Mouse (Mus musculus) right cerebral cortex, postnatal 36 days (tissue): ENCODE measurements around the gene 2700097O09Rik.
"Not testable (repeated sequence)": the region's sequence is repeated elsewhere in the genome, so short reads cannot be mapped to it uniquely, and the experiment has no call there.

Source experiments
- DNase-seq, 2 experiments: peaks; one replicate each; pipeline ENCODE4 v3.0.0; 2022; ENCODE audit warnings: low spot score in 2 of 2, mixed read lengths in 1 of 2

2700097O09Rik gene

DNA sequence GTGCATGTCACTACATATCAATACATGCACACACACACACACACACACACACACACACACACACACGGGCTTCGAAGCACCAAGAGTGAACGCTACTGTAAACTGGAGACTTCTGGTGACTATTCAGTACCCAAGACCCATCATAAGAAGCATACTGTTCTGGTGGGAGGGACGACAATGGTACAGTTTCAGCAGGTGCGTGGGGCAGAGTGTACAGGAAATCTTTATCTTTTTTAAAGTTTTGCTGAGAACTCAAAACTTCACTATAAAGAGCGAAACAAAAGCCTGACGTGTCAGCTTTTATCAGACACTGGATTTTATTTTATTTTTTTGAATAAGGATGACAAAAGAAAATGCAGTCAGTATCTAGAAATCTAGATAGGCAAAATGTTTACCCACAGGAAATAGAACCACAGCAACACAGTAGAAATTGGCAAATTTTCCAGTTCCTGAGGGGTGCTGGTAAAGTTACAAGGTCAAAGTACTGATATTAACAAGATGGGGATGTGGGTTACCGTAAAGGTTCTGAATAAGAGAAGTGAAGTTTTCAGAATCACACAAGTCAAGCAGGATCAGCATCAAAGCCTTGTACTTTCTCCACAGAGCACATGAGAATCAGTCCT lies 30.1 kb downstream of the 2700097O09Rik start:
- no peak for DNase-seq

DNA sequence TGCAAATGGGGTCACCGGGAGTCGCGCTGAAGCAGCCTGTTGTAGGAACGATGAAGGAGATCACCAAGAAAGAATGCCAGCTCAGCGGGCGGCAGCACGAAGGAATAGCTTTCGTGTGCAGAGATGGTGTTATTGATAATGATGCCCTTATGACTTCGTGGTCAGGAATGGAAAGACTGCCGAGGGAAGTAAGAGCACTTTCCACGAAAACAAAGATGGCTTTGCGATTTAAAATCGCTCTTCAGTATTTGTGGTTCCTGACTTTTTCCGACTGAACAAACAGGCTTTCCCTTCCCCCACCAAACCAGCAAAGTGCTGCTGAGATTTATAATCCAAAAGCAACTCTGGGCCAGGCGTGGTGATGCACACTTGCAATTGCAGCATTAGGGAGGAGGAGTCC lies 38.9 kb downstream of the 2700097O09Rik start:
- no peak for DNase-seq

DNA sequence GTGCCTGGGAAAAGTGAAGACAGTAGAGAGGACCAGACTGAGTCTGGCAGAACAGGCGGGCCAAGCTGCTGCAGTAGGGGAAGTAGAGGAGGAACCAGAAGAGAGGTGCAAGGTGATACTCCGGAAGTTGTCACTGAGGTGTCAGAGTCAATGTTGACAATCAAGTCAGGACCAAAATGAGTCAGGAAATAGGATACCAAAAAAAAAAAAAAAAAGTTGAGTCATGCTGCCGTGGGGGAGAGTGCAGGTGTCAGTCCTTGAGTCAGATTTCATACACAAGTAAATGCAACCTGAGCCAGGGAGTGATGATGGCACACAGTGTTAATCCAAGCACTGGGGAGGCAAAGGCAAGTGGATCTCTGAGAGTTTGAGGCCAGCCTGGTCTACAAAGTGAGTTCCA lies 52.8 kb downstream of the 2700097O09Rik start:
- DNase-seq: no peak

DNA sequence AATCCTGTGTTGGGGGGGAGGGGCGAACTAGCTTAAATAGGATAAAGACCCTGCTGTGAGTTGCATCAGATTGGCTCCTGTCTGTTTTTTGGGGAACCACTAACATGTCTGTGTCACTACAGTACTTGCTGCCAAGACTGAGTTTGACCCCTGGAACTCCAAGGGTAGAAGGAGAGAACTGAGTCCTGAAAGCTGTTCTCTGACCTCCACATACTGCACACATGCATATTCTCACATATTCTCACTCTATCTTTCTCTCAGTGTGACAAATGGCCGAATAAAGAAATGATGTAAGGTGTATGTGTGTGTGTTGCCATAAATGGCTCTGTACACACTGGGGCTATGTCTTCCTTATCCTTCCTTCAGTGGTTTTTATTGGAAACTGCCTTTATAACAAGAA lies 56.6 kb downstream of the 2700097O09Rik start:
- no peak for DNase-seq

DNA sequence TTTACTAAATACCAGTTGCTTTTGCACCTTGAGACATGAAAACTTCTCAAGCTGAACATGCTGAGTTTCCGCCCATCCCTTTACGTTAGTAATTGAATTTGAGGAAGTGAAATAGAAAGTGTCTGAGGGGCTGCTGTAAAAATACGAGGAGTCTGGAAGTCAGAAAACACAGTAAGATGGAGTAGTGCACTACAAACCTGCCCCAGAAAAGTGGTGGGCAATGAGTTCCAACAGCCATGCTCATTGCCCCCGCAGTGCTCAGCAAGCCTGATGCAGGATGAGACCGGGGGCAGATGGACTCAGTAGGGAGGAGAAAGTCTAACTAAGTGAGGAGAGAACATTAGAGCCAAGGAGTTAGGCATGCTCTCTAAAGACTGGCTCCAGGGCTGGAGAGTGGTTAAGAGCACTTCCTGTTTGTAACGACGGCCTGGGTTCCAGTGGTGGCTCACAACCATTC lies 60.5 kb downstream of the 2700097O09Rik start:
- DNase-seq: no peak

DNA sequence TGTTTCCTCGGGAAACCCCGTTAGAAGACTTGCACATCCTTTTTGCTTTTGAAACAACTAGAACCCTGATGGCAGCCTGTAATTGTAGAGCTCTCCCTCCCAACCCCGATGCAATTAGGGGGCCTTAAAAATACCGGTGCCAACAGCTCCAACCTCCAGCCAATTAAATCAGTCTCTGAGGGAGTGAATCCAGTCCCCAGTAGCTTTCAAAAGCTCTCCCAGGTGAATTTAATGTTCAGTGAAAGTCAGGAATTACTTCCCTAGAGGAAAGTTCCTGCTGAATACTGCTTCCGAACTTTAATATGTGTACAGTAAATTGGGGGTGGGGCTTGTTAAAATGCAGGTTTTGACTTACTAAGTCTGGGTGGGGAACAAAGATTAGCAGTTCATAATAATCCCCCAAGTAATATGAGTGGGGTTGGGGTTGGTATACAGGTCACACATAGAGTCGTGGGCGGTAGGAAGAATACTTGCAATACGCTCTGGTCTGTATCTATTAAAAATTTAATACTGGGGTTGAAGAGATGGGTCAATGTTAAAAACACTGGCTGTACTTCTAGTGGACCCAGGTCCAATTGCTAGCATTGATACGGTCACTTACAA lies 62.7 kb downstream of the 2700097O09Rik start:
- no peak for DNase-seq

DNA sequence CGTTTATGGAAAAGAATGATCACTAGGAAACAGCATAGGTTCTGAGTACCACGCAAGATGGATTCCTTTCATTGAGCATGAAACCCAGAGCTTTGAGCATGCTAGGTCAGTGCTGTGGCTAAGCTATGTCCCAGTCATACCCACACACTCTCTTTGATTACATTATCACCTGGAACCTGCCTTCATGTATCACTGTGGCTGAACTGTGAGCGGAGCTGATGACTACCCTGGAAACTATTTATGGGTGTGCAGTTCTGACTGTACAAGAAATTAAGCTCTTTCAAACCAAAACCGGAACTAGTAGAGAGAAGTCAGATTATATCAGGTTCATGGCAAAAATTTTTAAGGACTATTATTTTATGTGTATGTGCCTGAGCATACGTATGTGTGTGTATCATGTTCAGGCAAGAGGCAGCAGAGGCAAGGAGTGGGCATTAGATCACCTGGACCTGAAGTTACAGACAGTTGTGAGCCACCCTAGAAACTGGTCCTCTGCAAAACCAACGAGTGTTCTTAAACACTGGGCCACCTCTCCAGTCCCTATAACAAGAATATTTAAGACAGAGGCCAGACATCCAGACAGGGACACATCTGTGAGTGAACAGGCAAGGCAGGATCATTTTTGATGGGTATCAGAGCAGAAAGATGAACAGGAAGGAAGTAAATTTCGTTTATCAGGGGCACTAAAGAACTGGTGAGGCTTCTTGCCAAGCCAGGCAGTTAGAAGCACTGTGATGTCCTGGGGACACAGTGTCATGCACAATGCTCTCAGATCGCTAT lies 63.4 kb downstream of the 2700097O09Rik start:
- DNase-seq: no peak

DNA sequence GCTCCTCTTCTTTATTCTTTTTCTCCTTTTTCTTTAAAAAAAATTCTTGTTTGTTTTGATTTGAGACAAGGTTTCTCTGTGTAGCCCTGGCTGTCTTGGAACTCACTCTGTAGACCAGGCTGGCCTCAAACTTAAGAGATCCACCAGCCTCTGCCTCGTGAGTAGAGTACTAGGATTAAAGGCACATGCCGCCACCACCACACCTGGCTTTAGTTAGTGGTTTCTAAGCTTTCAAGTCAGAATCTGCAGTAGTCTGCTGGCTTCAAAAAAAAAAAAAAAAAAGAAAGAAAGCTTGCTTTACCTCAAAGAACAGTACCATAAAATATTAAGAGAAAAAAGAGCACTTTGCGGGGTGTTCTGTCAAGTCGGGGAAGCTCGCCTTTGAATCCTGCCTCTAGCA lies 64.5 kb downstream of the 2700097O09Rik start:
- DNase-seq: no peak

DNA sequence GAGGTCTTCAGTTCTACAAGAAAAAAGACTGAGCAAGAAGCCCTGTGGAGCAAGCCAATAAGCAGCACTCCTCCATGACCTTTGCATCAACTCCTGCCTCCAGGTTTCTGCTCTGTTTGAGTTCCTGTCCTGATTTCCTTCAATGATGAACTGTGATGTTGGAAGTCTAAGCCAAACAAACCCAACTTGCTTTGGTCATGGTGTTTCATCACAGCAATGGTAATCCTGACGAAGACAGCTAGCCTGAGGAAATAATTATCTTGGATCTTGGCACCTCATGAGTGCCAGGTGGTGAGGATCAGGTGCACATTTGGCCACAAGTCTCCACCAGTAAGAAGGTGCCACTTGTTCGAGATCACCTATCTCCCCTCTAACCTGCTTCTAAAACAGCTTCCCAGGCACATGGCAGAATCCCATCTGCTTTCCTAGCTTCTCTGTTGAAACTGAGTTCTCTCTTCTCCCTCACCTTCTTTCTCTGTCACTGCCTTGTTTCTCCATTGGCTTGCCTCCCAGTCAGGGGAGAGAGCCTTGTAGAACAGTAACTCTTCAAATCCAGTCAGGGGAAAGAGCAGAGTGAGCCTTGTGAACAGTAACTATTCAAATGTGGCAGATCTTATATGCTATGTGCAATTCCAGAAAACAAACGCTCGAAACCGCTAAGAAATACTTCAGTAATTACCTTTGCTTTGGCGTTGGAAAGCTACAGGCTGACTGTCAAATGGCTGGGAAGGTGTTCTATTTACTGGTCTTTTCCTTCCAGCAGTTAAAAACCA lies 66.1 kb downstream of the 2700097O09Rik start, which contains the start of gene Baz1a:
Baz1a (minus strand) TSS at position 723 of the 773 bp plus-strand sequence.
- no peak for DNase-seq

DNA sequence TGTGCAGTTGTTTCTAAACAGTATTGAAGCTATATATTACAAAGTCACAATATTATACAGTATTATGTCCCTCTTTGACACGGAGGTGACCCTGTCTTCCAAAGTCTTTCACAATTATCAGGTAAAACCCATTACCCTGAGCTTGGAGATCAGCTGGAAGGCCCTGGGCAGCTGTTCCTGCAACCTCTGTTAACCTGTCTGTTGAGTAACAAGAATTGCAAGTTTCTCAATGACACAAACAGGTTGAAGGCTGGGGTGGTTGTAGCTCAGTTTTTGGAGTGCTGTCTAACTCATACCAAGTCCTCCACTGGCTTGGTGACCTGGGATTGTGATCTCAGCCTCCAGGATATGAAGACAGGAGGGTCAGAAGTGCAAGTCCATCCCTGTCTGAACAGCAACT lies 66.9 kb downstream of the 2700097O09Rik start:
- DNase-seq: no peak

DNA sequence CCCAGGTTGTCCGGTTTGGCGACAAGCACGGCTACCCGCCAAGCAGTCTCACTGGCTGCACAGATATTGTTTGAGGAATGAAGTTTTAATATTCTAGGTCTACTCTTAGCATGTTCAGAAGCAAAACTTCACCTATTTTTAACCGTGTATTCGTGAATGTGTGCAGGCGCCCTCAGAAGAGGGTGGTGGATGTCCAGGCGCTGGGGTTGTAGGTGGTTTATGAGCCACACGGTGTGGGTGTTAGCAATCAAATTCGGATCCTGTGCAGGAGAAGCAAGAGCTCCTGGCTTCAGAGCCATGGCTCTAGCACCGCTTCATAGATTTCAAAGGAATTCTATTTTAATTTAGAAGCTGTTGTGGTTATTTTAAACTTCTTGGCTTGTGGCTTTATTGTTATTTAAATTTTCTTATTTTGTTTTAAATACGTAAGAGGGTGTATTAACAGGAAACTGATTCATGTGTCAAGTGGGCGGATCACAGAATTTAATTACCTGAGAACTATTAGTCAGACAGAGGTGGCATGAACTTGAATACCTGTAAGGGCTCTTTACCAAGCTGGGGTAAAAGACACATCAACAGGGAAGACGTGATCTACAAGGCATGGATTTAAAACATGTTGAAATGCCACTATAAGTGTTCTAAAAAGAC lies 72.4 kb downstream of the 2700097O09Rik start:
- peak in 1 of 2 experiments; percentile 63 for DNase-seq

DNA sequence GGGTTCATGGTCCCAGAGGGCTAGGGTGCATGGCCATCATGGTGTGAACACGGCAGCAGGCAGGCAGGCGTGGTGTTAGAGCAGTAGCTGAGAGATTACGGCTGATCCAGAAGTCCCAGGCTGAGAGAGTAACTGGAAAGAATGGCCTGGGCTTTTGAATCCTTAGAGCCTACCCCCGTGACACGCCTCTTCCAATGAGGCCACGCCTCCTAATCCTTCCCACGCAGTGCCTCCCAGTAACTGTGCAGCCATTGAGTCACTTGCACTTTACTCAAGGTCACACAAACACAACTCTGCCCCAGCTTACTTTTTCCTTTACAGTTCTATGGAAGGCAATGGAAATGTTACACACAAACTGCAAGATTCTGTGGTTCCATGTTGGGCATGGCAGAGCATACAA lies 73.8 kb downstream of the 2700097O09Rik start:
- DNase-seq: no peak

DNA sequence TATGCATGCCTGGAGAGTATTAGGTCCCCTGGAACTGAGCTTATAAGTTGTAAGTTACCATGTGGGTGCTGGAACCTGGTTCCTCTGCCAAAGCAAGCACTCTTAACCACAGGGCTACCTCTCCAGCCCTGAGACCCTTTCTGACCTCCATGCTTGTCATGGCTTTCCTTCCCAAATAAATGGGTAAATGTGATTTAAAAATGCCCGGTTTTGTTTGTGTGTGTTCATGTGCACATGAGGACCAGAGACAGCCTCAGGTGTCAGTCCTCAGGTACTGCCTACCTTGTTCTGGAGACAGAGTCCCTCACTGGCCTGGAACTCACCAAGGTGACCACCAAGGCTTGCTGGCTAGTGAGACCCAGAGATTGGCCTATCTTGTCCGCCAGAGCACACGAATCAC lies 75.5 kb downstream of the 2700097O09Rik start:
- DNase-seq: no peak

DNA sequence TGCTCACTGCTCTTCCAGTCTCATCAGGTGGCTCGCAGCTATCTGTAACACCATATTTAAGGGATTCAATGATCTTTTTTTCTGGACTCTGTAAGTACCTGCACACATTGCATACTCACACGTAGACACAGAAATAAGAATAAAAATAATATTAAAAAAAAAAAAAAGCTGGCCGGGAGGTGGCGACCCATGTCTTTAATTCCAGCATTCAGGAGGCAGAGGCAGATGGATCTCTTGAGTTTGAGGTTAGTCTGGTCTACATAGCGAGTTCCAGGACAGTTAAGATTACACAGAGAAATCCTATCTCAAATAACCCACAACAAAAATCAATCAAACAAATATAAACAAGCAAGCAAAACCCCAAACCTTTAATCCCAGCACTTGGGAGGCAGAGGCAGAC lies 76.1 kb downstream of the 2700097O09Rik start:
- no peak for DNase-seq

DNA sequence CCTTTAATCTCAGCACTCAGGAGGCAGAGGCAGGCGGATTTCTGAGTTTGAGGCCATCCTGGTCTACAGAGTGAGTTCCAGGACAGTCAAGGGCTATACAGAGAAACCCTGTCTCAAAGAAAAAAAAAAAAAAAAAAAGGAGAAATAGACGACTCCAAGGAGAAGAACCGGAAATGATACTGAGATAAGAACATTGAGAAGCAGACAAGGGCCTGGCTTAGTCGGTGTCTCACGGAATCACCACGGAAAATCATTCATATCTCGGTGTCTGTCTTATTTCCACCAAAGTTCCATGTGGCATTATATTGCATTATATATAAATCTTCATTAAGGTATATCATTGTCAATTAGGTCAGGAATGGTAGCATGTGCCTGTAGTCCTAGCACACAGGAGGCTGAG lies 77.4 kb downstream of the 2700097O09Rik start:
- DNase-seq: not testable (repeated sequence)

DNA sequence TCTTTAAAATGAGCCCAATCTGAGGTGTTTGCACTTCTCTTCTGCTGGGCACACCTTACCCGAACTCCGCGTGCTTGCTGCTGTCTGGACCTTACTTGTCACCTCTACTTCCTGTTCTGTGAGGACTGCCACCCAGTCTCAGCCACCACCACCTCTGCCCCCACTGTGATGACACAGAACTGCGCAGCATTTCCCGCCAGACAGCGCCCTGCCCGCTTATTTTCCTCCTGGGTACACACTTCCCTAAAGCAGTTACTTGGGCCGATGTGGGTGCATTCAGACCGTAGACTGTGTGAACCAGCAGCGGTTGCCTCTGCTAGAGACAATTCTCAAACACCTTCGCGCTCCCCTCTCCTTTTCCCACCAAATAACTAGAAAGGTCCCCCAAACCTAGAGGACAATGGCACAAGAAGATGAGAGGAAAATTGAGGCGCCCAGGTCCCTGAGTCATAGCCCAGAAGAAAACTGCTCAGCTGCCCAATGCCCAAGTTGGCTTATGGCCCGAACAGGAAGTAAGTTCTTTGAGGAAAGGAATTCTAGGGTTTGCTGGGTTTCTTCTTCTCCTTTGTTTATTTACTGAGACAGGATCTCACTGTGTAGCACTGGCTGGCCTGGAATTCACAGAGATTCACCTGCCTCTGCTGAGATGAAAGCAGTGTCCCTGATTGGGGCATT lies 80.8 kb downstream of the 2700097O09Rik start:
- no peak for DNase-seq

DNA sequence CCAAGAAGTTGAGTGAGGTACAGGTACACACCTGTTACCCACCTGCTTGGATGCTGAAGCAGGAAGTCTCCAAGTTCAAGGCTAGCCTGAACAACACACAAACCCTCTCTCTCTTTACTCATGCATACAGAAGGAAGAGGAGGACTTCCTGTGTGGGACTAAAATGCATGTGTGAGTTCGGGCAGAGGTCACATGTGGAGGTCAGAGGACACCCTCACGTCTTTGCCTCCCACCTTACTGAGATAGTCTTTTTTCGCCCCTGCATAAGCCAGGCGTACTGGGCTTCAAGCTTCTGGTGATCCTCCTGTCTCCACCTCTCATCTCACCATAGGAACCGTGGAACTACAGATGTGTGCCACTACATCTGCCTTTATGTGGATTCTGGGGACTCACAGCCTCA lies 81.5 kb downstream of the 2700097O09Rik start:
- no peak for DNase-seq

DNA sequence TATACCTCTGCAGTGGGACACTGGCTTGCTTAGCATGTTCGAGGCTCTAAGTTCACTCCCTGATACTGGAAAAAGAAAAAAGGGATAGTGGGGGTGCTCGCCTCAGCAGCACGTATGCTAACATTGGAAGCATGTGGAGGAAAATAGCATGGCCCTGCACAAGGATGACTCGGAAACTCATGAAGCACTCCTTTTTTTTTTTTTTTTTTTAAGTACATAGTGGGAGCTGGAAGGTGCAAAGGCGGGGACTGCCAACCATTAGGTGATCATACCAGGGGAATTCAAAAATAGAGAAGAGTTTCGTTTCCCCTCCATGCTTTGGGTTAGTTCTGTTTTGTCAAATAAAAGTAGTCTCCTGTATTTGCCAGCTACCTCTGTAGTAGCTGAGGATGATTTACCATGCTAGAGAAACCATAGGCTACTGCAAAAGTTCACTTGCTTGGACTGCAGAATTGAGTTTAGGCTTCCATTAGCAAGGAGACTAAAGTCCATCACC lies 82.9 kb downstream of the 2700097O09Rik start:
- DNase-seq: no peak

DNA sequence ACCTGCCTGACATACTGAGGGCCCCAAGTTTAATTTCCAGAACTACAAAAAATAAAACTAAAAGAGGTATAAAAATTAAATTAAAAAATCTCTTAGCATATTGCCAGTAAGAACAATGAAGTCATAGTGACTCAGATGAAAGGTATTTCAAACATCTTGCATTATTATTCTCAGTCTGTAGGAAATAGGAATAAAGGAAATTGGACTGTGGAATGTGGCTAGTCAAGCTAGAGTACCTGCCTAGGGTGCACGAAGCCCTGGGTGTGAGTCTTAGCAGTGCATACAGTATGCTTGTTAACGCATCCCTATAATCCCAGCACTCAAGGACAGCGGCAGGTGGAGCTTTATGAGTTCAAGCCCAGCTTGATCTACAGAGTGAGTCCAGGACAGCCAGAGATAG lies 83.9 kb downstream of the 2700097O09Rik start:
- DNase-seq: no peak
